Mouse (Mus musculus): Measurements from ENCODE around the gene Prr13. TPM values are rescaled to one million over a fixed set of nuclear protein-coding genes. Genes with fewer than 3 reads are reported as not detected.

The Prr13 gene
- polyA plus RNA-seq, 1 experiment: 18.5 TPM

- H3K4me3 ChIP-seq (ENCODE audit: control insufficient read depth, low read depth, low read length): peak overlapping the region; percentile 97
- no peaks in the 10 kb centered on the region for H3K27me3 ChIP-seq (ENCODE audit: control insufficient read depth, insufficient read depth, low read length)
- peak overlapping the region; percentile 97 for H3K27ac ChIP-seq (ENCODE audit: control insufficient read depth, insufficient read depth, low read depth, low read length)
- peak; percentile 61; the same call in 1 of the 2 replicates for TF ChIP-seq POLR2A (IDR thresholded peaks at IDR 0.05; ENCODE audit: control insufficient read depth, low read depth, low read length)
- TF ChIP-seq CTCF (IDR thresholded peaks at IDR 0.05; ENCODE audit: control insufficient read depth, insufficient read depth, insufficient replicate concordance, low read depth, low read length): no peak
- H3K36me3 ChIP-seq (ENCODE audit: control insufficient read depth, insufficient read depth, low read length): peaks cover 2% of the 10 kb centered on the region; the same call in 1 of the 2 replicates
- no peaks in the 10 kb centered on the region for H3K4me1 ChIP-seq (ENCODE audit: control insufficient read depth, insufficient read depth, low read length)
These were observed 11.9 kb downstream of the Prr13 start for GRCm38 (mm10) chr15:102470605-102471294.

GRCm38 (mm10) chr15:102471295-102471645, 12.4 kb downstream of the Prr13 start:
- Histone ChIP-seq H3K36me3 (ENCODE audit: control insufficient read depth, insufficient read depth, low read length) (peaks cover 2% of the 10 kb centered on the region; the same call in 1 of the 2 replicates), H3K4me1 (ENCODE audit: control insufficient read depth, insufficient read depth, low read length) (no peaks in the 10 kb centered on the region), H3K4me3 (ENCODE audit: control insufficient read depth, low read depth, low read length) (peak overlapping the region; percentile 97), H3K27ac (ENCODE audit: control insufficient read depth, insufficient read depth, low read depth, low read length) (no peak overlapping the region), H3K27me3 (ENCODE audit: control insufficient read depth, insufficient read depth, low read length) (no peaks in the 10 kb centered on the region)
- TF ChIP-seq CTCF (IDR thresholded peaks at IDR 0.05; ENCODE audit: control insufficient read depth, insufficient read depth, insufficient replicate concordance, low read depth, low read length) (no peak), POLR2A (IDR thresholded peaks at IDR 0.05; ENCODE audit: control insufficient read depth, low read depth, low read length) (no peak)

DNA sequence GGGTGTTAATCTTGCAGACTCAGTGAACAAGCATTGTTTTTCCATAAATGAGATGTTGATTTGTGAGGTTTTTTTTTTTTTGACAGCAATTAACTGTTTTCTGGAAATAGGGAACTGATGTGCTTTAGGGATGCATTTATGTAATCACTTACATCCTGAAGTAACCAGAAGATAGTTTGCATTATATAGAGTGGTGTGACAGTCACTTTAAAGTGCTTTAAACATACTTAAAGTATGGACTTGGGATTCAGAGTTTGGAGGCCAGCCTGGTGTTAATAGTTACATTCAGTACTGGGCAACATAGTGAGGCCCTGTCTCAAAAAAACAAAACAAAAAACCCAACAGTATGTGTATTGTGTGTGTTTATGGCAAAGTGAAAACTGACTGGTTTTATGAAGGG, 12.9 kb downstream of the Prr13 start:
- Histone ChIP-seq H3K27ac (ENCODE audit: control insufficient read depth, insufficient read depth, low read depth, low read length) (no peak overlapping the region), H3K4me1 (ENCODE audit: control insufficient read depth, insufficient read depth, low read length) (no peaks in the 10 kb centered on the region)

DNA sequence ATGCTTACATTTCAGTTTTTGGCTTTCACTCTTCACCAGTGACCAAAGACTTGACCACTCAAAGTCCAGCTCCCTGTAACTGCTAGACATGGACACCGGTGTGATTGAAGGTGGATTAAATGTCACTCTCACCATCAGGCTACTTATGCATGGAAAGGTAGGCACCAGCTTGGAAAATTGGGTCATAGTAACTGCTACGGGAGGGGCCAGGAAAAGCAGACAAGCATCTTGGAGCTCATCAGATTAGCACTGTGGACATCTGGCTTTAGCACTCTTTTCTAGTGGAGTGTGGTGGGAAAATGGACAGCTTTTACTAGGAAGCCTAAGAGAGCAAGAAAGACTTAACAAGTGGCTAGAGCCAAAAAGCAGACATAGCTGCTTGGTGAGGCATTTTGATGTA, 14.4 kb downstream of the Prr13 start:
- TF ChIP-seq CTCF (IDR thresholded peaks at IDR 0.05; ENCODE audit: control insufficient read depth, insufficient read depth, insufficient replicate concordance, low read depth, low read length): no peak
- TF ChIP-seq POLR2A (IDR thresholded peaks at IDR 0.05; ENCODE audit: control insufficient read depth, low read depth, low read length): no peak
- Histone ChIP-seq H3K4me3 (ENCODE audit: control insufficient read depth, low read depth, low read length) (peak overlapping the region; percentile 6; the same call in 1 of the 2 replicates), H3K4me1 (ENCODE audit: control insufficient read depth, insufficient read depth, low read length) (no peaks in the 10 kb centered on the region), H3K27me3 (ENCODE audit: control insufficient read depth, insufficient read depth, low read length) (no peaks in the 10 kb centered on the region), H3K27ac (ENCODE audit: control insufficient read depth, insufficient read depth, low read depth, low read length) (no peak overlapping the region), H3K36me3 (ENCODE audit: control insufficient read depth, insufficient read depth, low read length) (peaks cover 2% of the 10 kb centered on the region)

More for the DNA sequence above, 12.9 kb downstream of the Prr13 start:
- Histone ChIP-seq H3K36me3 (ENCODE audit: control insufficient read depth, insufficient read depth, low read length) (peaks cover 2% of the 10 kb centered on the region; the same call in 1 of the 2 replicates), H3K27me3 (ENCODE audit: control insufficient read depth, insufficient read depth, low read length) (no peaks in the 10 kb centered on the region), H3K4me3 (ENCODE audit: control insufficient read depth, low read depth, low read length) (no peak overlapping the region)
- no peak for TF ChIP-seq CTCF (IDR thresholded peaks at IDR 0.05; ENCODE audit: control insufficient read depth, insufficient read depth, insufficient replicate concordance, low read depth, low read length)

- H3K27ac ChIP-seq (ENCODE audit: control insufficient read depth, insufficient read depth, low read depth, low read length): no peak overlapping the region
- H3K4me3 ChIP-seq (ENCODE audit: control insufficient read depth, low read depth, low read length): no peak overlapping the region
- H3K4me1 ChIP-seq (ENCODE audit: control insufficient read depth, insufficient read depth, low read length): no peaks in the 10 kb centered on the region
- no peaks in the 10 kb centered on the region for H3K27me3 ChIP-seq (ENCODE audit: control insufficient read depth, insufficient read depth, low read length)
- no peak for TF ChIP-seq CTCF (IDR thresholded peaks at IDR 0.05; ENCODE audit: control insufficient read depth, insufficient read depth, insufficient replicate concordance, low read depth, low read length)
- no peak for TF ChIP-seq POLR2A (IDR thresholded peaks at IDR 0.05; ENCODE audit: control insufficient read depth, low read depth, low read length)
- peaks cover 2% of the 10 kb centered on the region for H3K36me3 ChIP-seq (ENCODE audit: control insufficient read depth, insufficient read depth, low read length)
These were observed 15.7 kb downstream of the Prr13 start for GRCm38 (mm10) chr15:102474520-102474919.

DNA sequence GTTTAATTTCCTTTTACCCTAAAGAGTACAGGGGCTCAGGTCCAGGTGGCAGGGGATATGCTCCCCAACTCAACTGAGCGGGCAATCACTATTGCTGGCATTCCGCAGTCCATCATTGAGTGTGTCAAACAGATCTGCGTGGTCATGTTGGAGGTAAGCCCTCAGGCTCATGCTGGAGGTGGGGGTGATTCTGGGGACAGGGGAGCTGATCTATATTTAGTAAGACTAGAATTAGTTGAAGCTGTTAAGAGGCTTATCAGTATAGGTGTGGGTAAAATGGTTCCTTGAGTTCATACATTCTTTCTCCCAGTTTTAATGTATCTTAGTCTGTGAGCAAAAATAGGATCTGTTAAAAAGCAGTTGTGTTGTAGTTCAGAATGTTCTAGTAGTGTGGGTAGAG, 24.3 kb downstream of the Prr13 start:
- Histone ChIP-seq H3K4me3 (ENCODE audit: control insufficient read depth, low read depth, low read length) (no peak overlapping the region), H3K27me3 (ENCODE audit: control insufficient read depth, insufficient read depth, low read length) (no peaks in the 10 kb centered on the region), H3K27ac (ENCODE audit: control insufficient read depth, insufficient read depth, low read depth, low read length) (no peak overlapping the region), H3K36me3 (ENCODE audit: control insufficient read depth, insufficient read depth, low read length) (peaks cover 4% of the 10 kb centered on the region), H3K4me1 (ENCODE audit: control insufficient read depth, insufficient read depth, low read length) (no peaks in the 10 kb centered on the region)
- no peak for TF ChIP-seq CTCF (IDR thresholded peaks at IDR 0.05; ENCODE audit: control insufficient read depth, insufficient read depth, insufficient replicate concordance, low read depth, low read length)
- no peak for TF ChIP-seq POLR2A (IDR thresholded peaks at IDR 0.05; ENCODE audit: control insufficient read depth, low read depth, low read length)

GRCm38 (mm10) chr15:102485853-102486252, 27.0 kb downstream of the Prr13 start:
- TF ChIP-seq CTCF (IDR thresholded peaks at IDR 0.05; ENCODE audit: control insufficient read depth, insufficient read depth, insufficient replicate concordance, low read depth, low read length) (no peak), POLR2A (IDR thresholded peaks at IDR 0.05; ENCODE audit: control insufficient read depth, low read depth, low read length) (no peak)
- H3K36me3 ChIP-seq (ENCODE audit: control insufficient read depth, insufficient read depth, low read length): peaks cover 6% of the 10 kb centered on the region

More at GRCm38 (mm10) chr15:102485853-102486252, 27.0 kb downstream of the Prr13 start:
- no peak overlapping the region for H3K27ac ChIP-seq (ENCODE audit: control insufficient read depth, insufficient read depth, low read depth, low read length)
- H3K4me3 ChIP-seq (ENCODE audit: control insufficient read depth, low read depth, low read length): peak overlapping the region; percentile 51
- no peaks in the 10 kb centered on the region for H3K4me1 ChIP-seq (ENCODE audit: control insufficient read depth, insufficient read depth, low read length)
- H3K27me3 ChIP-seq (ENCODE audit: control insufficient read depth, insufficient read depth, low read length): no peaks in the 10 kb centered on the region

All from testis, adult 2 months (tissue).